Mouse (Mus musculus) cerebellum, adult 2 months (tissue): Measurements from ENCODE around the gene Ralb.

Source experiments
- CTCF ChIP-seq: fragments of 200-500 bp; IDR thresholded peaks from 2 replicates; pipeline ENCODE4 v1.5.1; 2011; ENCODE audit warnings: low read depth, mild to moderate bottlenecking, control low read depth, low read length, moderate library complexity, borderline replicate concordance; ENCODE audit not compliant: insufficient read depth
- POLR2A ChIP-seq: fragments of 200-500 bp; IDR thresholded peaks from 2 replicates; pipeline ENCODE4 v1.6.1; 2011; ENCODE audit warnings: low read length, control low read depth, borderline replicate concordance; ENCODE audit not compliant: insufficient read depth

GRCm38 (mm10) chr1:119463386-119463785 lies 41.2 kb downstream of the Ralb start:
- TF ChIP-seq POLR2A (no peak), CTCF (peak; percentile 26; the same call in 1 of the 2 replicates)
